Mouse (Mus musculus): ENCODE data around the gene Klhdc4.

Gene Klhdc4

GRCm38 (mm10) chr8:121809524-121810155, 19.7 kb downstream of the Klhdc4 start:
- no peak for DNase-seq (ENCODE audit: low read depth, low spot score)

GRCm38 (mm10) chr8:121808032-121808431, 21.3 kb downstream of the Klhdc4 start:
- peak; percentile 75 for DNase-seq (ENCODE audit: low read depth, low spot score)

- DNase-seq (ENCODE audit: low read depth, low spot score): no peak
These were observed 23.2 kb downstream of the Klhdc4 start for GRCm38 (mm10) chr8:121806126-121806525.

GRCm38 (mm10) chr8:121804829-121805228, 24.5 kb downstream of the Klhdc4 start:
- DNase-seq (ENCODE audit: low read depth, low spot score): no peak

GRCm38 (mm10) chr8:121798401-121798800, 31.0 kb downstream of the Klhdc4 start:
- DNase-seq (ENCODE audit: low read depth, low spot score): no peak

GRCm38 (mm10) chr8:121796406-121796805, 33.0 kb downstream of the Klhdc4 start:
- no peak for DNase-seq (ENCODE audit: low read depth, low spot score)

- no peak for DNase-seq (ENCODE audit: low read depth, low spot score)
These were observed 33.9 kb downstream of the Klhdc4 start for GRCm38 (mm10) chr8:121795461-121795860.

GRCm38 (mm10) chr8:121794151-121794550, 35.2 kb downstream of the Klhdc4 start:
- DNase-seq (ENCODE audit: low read depth, low spot score): peak; percentile 33

- DNase-seq (ENCODE audit: low read depth, low spot score): peak; percentile 41
These were observed 36.7 kb downstream of the Klhdc4 start for GRCm38 (mm10) chr8:121792627-121793026.

- DNase-seq (ENCODE audit: low read depth, low spot score): no peak
These were observed 37.2 kb downstream of the Klhdc4 start for GRCm38 (mm10) chr8:121792159-121792558.

- no peak for DNase-seq (ENCODE audit: low read depth, low spot score)
These were observed 40.6 kb downstream of the Klhdc4 start for GRCm38 (mm10) chr8:121788786-121789185.

- DNase-seq (ENCODE audit: low read depth, low spot score): no peak
These were observed 42.8 kb downstream of the Klhdc4 start for GRCm38 (mm10) chr8:121786542-121786941.

- no peak for DNase-seq (ENCODE audit: low read depth, low spot score)
These were observed 46.9 kb downstream of the Klhdc4 start for GRCm38 (mm10) chr8:121782493-121782892.

- DNase-seq (ENCODE audit: low read depth, low spot score): no peak
These were observed 55.5 kb downstream of the Klhdc4 start for GRCm38 (mm10) chr8:121773876-121774275.

- peak; percentile 63 for DNase-seq (ENCODE audit: low read depth, low spot score)
These were observed 58.3 kb downstream of the Klhdc4 start for GRCm38 (mm10) chr8:121770845-121771752.

- DNase-seq (ENCODE audit: low read depth, low spot score): no peak
These were observed 59.7 kb downstream of the Klhdc4 start for GRCm38 (mm10) chr8:121769621-121770020.

GRCm38 (mm10) chr8:121769095-121769494, 60.3 kb downstream of the Klhdc4 start:
- no peak for DNase-seq (ENCODE audit: low read depth, low spot score)

- DNase-seq (ENCODE audit: low read depth, low spot score): no peak
These were observed 63.7 kb downstream of the Klhdc4 start for GRCm38 (mm10) chr8:121765594-121766138.

GRCm38 (mm10) chr8:121763700-121764013, 65.7 kb downstream of the Klhdc4 start:
- no peak for DNase-seq (ENCODE audit: low read depth, low spot score)

- DNase-seq (ENCODE audit: low read depth, low spot score): no peak
These were observed 66.2 kb downstream of the Klhdc4 start for GRCm38 (mm10) chr8:121762999-121763699.

GRCm38 (mm10) chr8:121761480-121761879, 67.9 kb downstream of the Klhdc4 start:
- DNase-seq (ENCODE audit: low read depth, low spot score): peak; percentile 74

GRCm38 (mm10) chr8:121760484-121760883, 68.9 kb downstream of the Klhdc4 start:
- DNase-seq (ENCODE audit: low read depth, low spot score): no peak
